Mouse (Mus musculus): ENCODE data around the gene Cars2.

GRCm38 (mm10) chr8:11530155-11530770 lies 20.3 kb downstream of the Cars2 start:
- TF ChIP-seq CTCF (IDR thresholded peaks at IDR 0.05; ENCODE audit: extremely low read depth, insufficient read depth, low read length) (no peak), POLR2A (IDR thresholded peaks at IDR 0.05; ENCODE audit: extremely low read depth, insufficient read depth, low read length) (no peak)
